Mouse (Mus musculus): ENCODE results near the gene Ovca2. TPM values are rescaled to one million over a fixed set of nuclear protein-coding genes. Genes with fewer than 3 reads are reported as not detected.

The Ovca2 gene
- 10 to 100 TPM; 10.1 to 11.1 TPM for total RNA-seq (2021)
- long read RNA-seq, transcript Ovca2-201 (2 exons, 2,670 nt), result major isoform, 16 of 19 reads
- long read RNA-seq, partial matches to known transcripts, result 0 of 19 reads
- long read RNA-seq, other reads (novel, unspliced or antisense), result 2 of 19 reads

DNA sequence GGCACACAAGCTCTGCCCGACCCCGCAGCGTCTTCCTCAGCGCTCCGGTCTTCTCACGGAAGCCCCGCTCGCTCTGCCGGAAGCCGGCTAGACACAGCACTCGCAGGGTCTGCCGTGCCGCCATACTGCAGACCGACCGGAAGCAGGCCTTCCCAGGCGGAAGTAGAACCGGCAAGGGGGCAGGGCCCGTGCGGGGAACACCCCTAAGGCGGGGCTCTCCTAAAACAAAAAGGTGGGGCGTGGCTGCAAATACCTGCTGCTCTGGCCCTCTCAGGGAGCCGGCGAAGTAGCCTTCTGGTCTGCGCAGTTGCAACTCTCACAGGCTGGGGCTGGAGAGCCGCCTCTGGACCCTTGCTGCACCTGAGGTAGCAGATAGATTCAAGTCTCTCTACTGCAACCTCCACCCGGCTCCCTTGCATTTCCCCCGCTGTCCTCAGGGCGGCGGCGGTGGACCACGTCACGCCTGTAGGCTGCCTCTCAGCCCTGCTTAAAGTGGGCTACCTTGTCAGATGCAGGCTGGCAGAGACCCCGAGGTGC is at the start of gene Ovca2:
TSS of gene Ovca2 (minus strand) at position 164 of the 537 bp plus-strand sequence.
- DNase-seq (ENCODE audit: low spot score in 2 of 2), result peak; percentile 93 to 94

DNA sequence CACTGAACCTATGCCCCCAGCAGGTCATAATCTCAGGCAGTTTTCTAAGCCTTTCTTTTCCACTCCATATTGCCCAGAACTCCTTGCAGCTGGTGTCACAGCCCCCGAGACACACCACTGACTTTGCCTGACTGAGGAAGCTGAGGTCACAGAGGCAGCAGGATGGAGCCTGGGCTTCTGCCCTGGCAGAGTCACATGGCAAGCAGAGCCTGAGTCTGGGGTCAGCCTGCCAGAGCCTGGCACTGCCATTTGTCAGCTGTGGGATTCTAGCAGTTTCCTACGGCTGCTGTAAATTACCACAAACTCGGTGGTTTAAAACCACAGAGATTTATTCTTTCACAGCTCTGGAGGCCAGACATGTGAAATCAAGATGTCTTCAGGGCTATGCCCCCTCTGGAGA is 49.0 kb upstream of the Ovca2 start:
- no peak for DNase-seq (ENCODE audit: low spot score in 2 of 2)

DNA sequence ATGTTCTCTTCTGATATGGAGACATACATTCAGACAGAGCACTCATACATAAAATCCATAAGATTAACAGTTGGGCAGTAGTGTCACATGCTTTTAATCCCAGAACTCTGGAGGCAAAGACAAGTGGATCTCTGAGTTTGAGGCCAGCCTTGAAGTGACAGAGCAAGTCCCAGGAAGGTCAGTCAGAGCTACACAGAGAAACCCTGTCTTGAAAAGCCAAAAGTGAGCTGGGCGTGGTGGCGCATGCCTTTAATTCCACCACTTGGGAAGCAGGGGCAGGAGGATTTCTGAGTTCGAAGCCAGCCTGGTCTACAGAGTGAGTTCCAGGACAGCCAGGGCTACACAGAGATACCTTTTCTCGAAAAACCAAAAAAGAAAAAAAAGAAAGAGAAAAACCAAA is 46.2 kb upstream of the Ovca2 start:
- no peak for DNase-seq (ENCODE audit: low spot score in 2 of 2)

DNA sequence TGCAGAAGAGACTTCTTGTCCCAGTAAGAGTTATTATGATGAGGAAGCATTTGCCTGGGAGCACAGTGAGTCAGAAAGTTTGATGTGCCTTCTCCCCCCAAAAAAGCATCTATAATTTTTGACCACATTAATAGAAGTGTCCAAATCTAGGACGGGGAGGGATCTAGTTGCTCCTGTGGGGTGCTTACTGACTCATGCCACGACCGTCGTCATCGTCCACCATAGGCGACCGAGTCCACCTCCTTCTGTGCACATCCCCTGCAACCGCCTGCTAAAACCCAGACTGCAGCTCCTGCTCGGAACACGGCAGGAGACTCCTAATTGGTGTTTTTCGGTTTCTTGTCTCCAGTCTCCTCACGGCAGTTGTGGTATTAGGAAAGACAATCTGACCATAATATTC is 45.4 kb upstream of the Ovca2 start:
- no peak for DNase-seq (ENCODE audit: low spot score in 2 of 2)

DNA sequence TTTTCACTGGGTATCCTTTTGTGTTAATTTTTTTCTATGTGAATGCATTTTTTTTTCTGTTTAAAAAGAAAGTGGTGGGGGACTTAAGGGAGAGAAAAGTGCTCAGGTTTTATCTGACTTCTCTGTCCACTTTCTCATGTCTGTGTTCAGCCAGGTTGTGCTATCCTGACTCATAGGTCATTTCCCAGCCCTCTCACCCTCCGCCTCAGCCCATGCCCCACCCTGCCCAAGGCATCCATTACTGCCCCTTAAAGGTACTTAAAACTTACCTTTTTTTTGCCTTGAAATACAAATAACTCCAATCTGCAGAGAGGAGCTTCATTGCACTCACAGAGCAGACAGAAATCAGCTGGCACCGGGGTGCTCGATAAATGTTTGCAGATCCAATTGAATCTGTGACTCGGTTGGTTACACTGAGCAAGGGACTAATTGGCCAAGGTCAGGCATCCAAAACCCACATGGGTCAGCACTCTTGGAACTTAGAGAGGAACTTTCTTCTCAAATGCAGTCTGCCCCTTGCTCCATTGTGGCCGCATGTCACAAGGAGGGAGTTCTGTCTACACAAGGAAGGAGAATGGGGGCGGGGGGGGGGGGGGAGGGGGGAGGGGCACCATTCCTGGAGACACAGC is 42.0 kb upstream of the Ovca2 start:
- DNase-seq (ENCODE audit: low spot score in 2 of 2), result no peak

DNA sequence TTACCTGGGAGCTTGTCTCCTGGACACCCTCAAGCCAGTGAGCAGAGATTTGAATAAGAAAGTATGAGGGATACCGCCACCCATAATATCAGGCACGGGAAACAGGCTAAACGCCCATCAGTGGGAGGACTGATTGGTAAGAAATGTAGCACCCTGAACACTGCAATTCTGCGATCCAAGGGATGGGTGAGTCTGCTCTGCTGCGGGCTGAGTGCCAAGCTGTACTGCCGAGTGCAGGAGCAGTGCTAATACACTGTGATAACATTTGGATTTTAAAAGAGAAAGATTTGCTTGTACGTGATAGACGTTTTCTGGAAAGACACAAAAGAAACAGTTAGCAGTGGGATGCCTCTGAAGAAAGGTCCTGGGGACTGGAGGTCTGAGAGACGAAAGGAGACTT is 41.5 kb upstream of the Ovca2 start:
- DNase-seq (ENCODE audit: low spot score in 2 of 2), result peak in 1 of 2 experiments; percentile 67

DNA sequence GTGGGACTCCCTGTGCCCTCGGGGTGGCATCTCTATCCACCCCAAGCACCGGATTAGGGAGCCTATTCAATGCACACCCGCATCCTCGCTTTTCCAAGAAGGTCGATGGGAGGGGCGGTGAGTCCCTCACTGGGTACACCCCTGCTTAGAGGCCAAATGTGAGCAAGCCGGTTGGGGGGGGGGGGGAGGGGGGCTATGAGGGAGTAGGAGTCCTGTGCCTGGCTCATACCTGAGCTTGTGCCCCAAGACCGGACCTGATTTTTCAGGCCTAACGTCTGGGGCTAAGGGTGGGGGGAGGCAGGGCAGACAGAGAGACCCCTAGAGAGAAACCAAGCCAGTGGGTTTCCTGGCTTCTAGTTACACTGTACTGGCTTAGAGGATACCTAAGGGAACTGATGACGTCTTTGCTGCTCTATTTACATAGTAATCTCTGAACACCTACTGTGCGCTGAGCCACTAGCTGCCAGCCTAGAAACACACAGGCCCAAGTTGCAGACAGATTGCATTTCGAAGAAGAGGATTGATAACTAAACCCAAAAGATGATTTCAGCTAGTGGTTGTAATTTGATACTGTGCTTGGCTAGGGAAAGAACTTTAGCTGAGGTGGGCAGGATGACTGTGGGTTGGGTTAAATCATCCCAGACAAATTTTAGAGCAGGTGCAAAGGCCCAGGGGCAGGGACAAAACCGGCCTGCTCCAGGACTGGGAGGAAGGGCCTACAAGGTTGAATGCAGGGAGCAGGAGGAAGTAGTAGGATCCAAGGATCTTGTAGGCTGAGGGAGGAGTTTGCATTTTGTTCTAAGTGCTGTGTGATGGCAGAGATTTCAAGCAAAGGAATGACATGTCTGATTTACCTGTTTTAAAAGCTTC is 35.7 kb upstream of the Ovca2 start:
- no peak for DNase-seq (ENCODE audit: low spot score in 2 of 2)

DNA sequence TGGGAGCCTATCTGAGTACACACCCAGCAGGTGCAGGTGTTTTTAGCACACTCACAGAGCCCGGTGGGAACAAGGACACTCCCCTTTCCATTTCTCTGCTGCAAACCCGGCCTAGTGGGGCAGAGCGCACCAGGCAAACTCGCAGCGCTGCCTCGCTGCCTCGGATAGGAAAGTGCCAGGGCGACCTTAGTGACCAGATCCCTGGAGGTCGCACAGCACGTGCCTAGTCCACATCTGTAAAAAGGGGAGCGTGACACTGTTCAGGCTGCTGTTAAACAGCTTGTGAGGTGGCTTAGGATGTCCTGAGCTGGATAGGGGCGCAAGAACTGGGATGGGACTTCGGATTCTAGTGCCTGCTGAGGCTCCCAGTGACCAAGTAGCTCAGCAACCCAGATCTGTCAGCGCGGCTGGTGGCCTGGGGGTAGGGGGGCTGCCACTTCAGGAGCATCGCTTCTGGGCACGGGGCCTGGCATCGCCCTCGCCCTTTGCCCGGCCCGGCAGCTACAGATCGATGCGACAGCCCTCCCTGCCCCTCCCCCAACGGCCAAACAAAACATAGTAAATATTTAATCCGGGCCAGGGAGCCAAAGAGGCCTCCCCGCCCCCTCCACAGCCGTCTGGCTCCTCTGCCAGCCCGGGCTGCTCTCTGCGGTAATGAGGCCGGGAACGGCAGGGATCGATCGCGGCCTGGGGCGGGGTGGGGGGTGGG is 34.9 kb upstream of the Ovca2 start:
- peak; percentile 41 to 55 for DNase-seq (ENCODE audit: low spot score in 2 of 2)

DNA sequence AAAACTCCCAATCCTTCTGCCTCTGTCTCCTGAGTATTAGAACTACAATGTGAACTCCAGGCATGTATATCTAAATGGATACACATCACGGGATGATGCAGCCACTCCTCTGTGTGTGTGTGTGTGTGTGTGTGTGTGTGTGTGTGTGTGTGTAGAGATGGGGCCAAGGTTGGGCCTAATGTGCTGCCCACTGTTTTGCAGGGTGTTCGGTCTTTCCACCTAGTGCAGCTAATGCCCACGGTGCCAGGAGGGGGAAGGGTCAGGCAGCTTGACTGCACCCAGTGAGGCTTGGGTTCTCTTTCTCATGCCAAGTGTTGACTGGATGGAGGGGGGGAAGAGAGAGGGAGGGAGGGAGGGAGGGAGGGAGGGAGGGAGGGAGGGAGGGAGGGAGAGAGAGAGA is 34.2 kb upstream of the Ovca2 start:
- DNase-seq (ENCODE audit: low spot score in 2 of 2), result no peak

DNA sequence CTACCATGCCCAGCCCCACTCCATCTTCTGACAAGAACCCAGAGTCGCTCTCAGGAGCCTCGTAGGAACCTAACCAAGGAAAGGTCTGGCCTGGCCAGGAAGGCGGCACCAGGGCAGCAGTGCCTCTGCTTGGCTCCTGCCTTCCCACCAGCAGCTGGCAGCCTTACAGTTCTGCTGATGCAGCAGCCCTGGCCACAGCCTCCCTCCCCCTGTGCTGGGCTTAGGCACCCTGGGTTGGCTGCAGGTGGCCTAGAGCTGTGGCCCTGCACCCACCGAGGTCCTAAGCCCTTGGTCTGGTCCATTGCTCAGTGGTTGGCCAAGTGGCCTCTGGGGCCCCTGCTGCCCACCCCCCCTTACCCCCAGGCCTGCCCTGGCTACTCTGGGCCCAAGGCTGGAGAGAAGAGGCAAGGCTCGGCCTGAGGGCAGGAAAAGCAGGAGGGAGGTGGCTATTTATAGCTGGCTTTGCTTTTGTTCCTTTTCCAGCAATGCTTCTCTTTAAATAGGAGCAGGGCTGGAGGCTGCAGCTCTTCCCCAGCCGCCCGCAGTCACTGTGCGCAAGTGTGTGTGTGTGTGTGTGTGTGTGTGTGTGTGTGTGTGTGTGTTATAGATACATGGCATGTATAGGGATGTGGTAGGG is 33.5 kb upstream of the Ovca2 start:
- peak in 1 of 2 experiments; percentile 41 for DNase-seq (ENCODE audit: low spot score in 2 of 2)

DNA sequence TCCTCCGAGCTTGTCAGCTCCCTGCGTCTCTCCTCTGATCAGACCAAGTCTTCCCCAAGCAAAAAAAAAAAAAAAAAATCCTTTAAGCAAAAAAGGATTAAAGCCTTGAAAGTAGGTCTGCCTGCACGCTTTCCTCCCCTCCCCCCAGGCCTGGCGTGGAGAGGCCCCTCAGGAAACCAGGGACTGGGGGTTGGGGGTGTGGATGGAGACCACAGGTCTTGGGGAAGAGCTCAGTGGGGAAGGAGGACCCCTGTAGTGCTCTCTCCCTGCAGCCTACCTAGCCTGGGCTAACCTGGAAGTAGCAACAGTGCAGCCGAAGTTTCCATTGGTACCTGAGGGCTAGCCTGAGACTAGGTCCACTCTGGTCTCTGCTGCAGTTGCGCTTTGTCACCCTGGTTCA is 32.1 kb upstream of the Ovca2 start:
- no peak for DNase-seq (ENCODE audit: low spot score in 2 of 2)

DNA sequence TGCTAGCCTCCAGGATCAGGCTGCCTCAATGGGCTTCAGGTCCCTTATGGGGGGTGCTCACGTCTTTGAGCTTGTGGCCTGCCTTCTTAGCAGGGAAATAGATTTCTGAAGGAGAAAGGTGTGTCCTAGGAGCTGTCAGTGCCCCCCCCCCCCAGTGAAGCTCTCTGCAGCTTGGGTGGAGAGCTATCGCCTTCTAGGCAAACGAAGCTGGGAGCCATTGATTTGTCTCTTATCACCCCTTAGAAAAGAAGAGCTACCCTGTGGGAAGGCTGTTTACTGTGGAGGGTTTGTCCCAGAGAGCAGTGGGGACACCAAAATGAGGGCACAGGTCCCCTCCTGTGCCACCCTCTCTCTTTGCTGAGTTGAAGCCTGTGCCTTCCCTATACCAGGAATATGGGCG is 31.5 kb upstream of the Ovca2 start:
- DNase-seq (ENCODE audit: low spot score in 2 of 2), result no peak

DNA sequence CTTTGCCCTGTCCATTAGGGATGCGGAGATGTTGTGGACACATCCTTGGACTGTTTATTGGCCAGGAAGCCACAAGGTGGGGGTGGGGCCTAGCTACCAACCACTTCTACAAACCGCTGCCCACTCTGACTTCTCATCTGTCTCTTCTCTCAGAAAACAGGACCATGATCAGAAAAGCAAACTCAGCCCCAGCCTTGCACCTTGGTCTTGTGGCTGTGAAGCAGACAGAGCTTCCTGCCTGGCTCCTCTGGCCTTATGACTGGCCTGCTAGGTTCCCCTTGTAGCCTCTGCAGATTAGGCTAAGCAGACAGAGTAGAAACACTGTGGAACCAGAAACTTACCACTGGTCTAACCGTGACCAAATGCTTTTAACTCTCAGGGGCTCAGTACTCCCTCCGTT is 30.7 kb upstream of the Ovca2 start:
- no peak for DNase-seq (ENCODE audit: low spot score in 2 of 2)

DNA sequence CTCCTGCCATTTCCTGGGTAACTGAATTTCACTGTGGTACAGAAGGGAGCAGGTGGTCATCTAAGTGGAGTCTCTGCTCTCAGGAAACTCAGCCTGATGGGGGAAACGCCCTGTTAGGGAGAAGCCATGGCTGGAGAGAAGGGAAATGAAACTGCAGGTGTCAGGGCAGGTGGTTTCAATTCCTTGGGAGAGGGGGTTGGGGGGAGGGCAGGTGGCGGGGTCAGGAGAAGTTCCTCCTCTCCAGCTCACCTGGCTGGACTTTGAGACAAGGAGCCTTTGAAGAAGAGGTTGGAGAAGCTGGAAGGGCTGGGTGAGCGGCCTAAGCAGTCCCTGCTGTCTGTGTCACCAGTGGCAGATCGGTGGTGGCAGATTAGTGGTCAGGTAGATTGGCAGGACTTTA is 27.7 kb upstream of the Ovca2 start:
- DNase-seq (ENCODE audit: low spot score in 2 of 2), result no peak

DNA sequence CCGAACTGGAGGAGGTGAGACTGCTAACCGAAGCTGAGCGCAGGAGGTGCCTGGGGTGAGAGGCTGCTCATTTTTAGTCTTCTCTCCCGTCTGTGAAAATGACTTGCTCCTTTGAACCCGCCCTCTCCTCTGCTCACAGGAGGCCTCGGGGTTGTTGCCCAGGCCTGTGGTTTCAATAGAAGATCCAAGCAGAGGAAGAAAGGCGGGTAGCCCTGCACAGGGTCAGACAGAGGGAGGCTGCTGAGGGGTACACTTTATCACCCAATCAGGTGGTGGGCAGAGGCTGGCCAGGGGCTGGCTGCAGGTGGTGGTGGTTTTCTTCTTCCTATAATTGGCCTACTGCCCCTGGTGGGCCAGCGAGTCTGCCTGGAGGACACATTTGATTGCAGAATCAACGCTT is 25.8 kb upstream of the Ovca2 start:
- DNase-seq (ENCODE audit: low spot score in 2 of 2), result no peak

DNA sequence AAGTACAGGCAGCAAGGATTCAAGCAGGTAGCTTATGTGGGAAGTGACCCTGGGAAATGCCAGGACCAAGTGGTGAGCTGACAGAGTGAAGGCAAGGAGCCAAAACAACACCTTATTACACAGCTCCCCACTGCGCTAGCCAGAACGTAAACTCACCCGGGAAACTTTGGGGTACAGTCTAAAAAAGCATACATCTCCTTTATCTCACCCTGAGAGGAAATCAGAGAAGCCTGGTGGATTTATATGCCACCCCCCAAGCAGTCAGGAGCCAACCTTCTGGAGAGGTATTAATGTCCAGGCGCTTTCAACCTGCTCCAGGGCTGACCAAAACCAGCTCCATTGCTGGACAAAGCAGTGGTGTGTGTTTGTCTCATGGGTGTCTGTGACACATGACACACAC is 25.3 kb upstream of the Ovca2 start:
- no peak for DNase-seq (ENCODE audit: low spot score in 2 of 2)

DNA sequence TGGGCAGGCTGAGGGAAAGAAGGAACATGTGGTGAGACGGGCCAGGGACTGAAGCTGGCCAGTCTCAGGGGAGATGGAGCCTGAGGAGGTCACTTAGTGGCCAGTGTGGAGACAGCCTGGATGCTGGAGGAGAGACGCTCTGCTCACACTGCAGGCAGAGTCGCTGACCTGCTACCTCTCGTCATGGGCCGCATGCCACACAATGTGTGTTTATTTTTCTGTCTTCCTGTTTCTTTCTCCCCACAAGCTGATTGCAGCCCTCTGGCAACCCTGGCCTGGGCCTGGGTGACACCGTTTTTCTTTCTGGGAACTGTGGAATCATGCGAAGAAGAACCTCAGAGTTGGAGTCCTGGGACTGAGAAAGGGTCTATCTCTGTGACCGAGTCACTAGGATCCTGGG is 23.1 kb upstream of the Ovca2 start:
- DNase-seq (ENCODE audit: low spot score in 2 of 2), result no peak

DNA sequence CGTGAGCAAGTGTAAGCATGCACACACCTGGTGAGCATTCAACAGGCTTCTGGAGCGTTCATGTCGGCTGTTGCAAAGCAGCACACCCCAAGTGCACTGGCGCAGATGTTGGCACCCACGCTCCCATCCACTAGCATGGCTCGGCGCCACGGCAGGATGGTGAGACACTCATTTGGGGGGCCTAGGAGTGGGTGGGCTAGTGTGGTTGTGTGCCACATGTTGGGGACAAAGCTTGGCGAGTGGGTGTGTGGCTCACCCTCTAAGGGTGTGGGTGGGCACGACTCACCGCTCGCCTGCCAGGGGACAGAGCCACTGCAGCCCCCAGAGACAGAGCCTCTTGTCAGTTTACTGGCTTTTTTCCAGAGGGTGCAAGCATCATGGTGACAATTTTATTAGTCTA is 22.3 kb upstream of the Ovca2 start:
- no peak for DNase-seq (ENCODE audit: low spot score in 2 of 2)

DNA sequence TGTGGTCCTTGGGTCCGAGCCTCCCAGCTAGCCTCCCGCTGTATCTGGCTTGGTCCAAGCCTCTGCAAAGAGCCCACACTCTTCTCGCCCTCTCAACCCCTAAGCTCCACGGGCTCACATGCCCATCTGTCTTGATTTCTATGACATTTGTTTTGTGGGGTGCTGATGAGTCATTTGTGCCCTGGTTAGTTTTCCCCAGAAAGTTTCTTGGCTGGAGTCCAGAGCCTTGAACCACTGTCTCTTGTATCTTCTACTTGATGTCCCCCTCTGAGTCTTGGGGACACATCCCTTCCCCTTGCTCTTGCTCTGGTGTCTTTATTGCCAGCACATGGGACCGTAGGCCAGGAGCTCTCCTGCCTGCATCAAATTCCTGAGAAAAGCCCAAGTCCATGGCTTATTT is 21.3 kb upstream of the Ovca2 start:
- DNase-seq (ENCODE audit: low spot score in 2 of 2), result no peak

DNA sequence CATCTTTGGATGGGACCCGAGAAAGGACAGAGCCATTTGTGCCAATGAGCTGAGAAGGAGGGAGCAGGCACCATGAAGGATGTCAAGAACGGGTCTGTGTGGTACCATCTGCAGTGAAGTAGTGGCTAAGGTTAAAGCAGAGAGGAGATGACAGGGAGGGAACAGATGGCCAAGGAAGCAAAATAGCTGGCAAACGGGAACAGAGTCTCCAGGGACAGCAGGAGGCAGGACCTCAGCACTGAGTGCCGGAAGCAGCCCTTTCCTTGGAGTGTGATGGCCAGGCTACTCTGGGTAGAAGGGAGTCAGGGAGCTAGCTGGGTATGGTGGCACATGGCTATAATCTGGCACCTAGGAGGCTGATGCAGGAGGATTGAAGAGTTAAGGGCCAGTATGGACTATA is 20.2 kb upstream of the Ovca2 start:
- no peak for DNase-seq (ENCODE audit: low spot score in 2 of 2)

DNA sequence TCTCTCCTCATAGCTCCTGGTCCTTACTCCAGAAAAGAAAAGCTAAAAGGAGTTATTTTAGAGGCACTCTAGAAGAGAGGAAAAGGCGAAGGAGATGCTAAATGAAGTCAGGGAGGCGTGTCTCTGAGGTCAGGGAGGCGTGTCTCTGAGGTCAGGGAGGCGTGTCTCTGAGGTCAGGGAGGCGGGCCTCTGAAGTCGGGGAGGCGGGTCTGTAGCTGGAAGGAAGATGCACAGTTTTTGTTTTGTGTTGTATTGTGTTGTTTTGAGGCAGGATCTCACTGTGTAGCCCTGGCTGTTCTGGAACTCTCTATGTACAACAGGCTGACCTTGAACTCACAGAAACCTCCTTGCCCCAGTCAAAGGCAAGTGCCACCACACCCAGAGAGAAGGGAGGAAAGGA is 19.3 kb upstream of the Ovca2 start:
- DNase-seq (ENCODE audit: low spot score in 2 of 2), result no peak
